Mouse (Mus musculus): ENCODE data around the gene Slco4a1. TPM values are rescaled to one million over a fixed set of nuclear protein-coding genes. Genes with fewer than 3 reads are reported as not detected.

Slco4a1 gene
- polyA plus RNA-seq, 1 experiment from 2014 or later, result 2.2 TPM

GRCm38 (mm10) chr2:180428331-180428730, 27.7 kb upstream of the Slco4a1 start:
- Histone ChIP-seq H3K27ac (ENCODE audit: low read length) (no peak overlapping the region), H3K4me2 (ENCODE audit: low read depth, low read length) (no peak overlapping the region), H3K4me3 (ENCODE audit: low read length) (no peak overlapping the region), H3K4me1 (ENCODE audit: control insufficient read depth, insufficient read depth, low read length) (no peaks in the 10 kb centered on the region), H3K36me3 (ENCODE audit: control insufficient read depth, insufficient read depth, low read length) (no peaks in the 10 kb centered on the region), H3K9me3 (ENCODE audit: control insufficient read depth, low read length) (no peaks in the 10 kb centered on the region), H3K9ac (ENCODE audit: low read depth, low read length) (no peak overlapping the region), H3K27me3 (replicated peaks; ENCODE audit: control insufficient read depth, insufficient read depth, low read length) (no peaks in the 10 kb centered on the region)
- 30% methylated on average over 2 of the region's 2 CpGs for WGBS
- no peak for ATAC-seq

DNA sequence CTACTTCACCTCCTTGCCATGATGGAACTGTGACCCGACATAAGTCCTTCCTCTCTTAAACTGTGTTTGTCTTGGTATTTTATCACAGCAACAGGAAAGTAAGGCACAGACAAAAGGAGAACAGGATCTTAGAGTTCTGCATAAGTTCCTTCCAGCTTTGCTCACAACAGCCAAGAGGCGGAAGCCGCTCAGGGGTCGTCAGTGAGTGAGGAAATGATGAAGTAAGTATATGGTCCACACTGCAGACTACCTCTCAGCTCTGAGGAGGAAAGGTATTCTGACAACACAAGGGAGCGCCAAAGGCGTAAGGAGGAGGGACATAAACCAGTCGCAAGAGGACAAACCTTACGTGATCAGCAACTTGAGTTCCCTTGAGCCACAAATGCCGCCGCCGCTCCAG, 25.4 kb upstream of the Slco4a1 start:
- ATAC-seq, result no peak
- Histone ChIP-seq H3K9ac (ENCODE audit: low read depth, low read length) (no peak overlapping the region), H3K27me3 (replicated peaks; ENCODE audit: control insufficient read depth, insufficient read depth, low read length) (no peaks in the 10 kb centered on the region), H3K4me2 (ENCODE audit: low read depth, low read length) (no peak overlapping the region), H3K9me3 (ENCODE audit: control insufficient read depth, low read length) (no peaks in the 10 kb centered on the region), H3K27ac (ENCODE audit: low read length) (no peak overlapping the region), H3K4me1 (ENCODE audit: control insufficient read depth, insufficient read depth, low read length) (no peaks in the 10 kb centered on the region), H3K36me3 (ENCODE audit: control insufficient read depth, insufficient read depth, low read length) (no peaks in the 10 kb centered on the region), H3K4me3 (ENCODE audit: low read length) (no peak overlapping the region)
- WGBS, result 77% methylated on average over 11 of the region's 11 CpGs

GRCm38 (mm10) chr2:180432042-180432668, 23.9 kb upstream of the Slco4a1 start:
- Histone ChIP-seq H3K27me3 (replicated peaks; ENCODE audit: control insufficient read depth, insufficient read depth, low read length) (no peaks in the 10 kb centered on the region), H3K9me3 (ENCODE audit: control insufficient read depth, low read length) (no peaks in the 10 kb centered on the region), H3K9ac (ENCODE audit: low read depth, low read length) (no peak overlapping the region), H3K4me1 (ENCODE audit: control insufficient read depth, insufficient read depth, low read length) (no peaks in the 10 kb centered on the region), H3K36me3 (ENCODE audit: control insufficient read depth, insufficient read depth, low read length) (no peaks in the 10 kb centered on the region), H3K4me3 (ENCODE audit: low read length) (no peak overlapping the region), H3K4me2 (ENCODE audit: low read depth, low read length) (no peak overlapping the region), H3K27ac (ENCODE audit: low read length) (no peak overlapping the region)
- ATAC-seq, result no peak
- whole genome bisulfite sequencing, result 23% methylated on average over 10 of the region's 10 CpGs

GRCm38 (mm10) chr2:180432751-180433150, 23.3 kb upstream of the Slco4a1 start:
- Histone ChIP-seq H3K27me3 (replicated peaks; ENCODE audit: control insufficient read depth, insufficient read depth, low read length) (no peaks in the 10 kb centered on the region), H3K36me3 (ENCODE audit: control insufficient read depth, insufficient read depth, low read length) (no peaks in the 10 kb centered on the region), H3K4me3 (ENCODE audit: low read length) (no peak overlapping the region), H3K4me1 (ENCODE audit: control insufficient read depth, insufficient read depth, low read length) (no peaks in the 10 kb centered on the region), H3K27ac (ENCODE audit: low read length) (no peak overlapping the region), H3K9ac (ENCODE audit: low read depth, low read length) (no peak overlapping the region), H3K9me3 (ENCODE audit: control insufficient read depth, low read length) (no peaks in the 10 kb centered on the region), H3K4me2 (ENCODE audit: low read depth, low read length) (no peak overlapping the region)
- 68% methylated on average over 10 of the region's 10 CpGs for WGBS
- ATAC-seq, result no peak

DNA sequence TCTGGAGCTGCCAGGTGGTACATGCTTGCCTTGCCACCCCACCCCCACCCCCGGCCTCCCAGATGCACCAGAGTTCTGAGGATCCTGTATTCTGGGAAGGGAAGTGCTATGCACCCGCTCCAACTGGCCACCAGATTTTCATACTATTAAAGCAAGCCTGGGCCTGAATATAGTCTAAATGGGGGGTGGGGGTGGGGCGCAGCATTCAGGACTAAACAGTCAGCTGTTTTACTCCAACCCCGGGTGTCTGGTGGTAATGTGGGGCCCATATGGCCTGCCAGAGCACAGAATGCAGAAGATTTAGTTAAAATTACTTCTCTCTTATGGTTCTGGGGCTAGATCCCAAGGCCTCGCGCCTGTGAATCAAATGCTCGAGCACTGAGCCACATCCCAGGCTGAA, 22.7 kb upstream of the Slco4a1 start:
- Histone ChIP-seq H3K9ac (ENCODE audit: low read depth, low read length) (no peak overlapping the region), H3K4me1 (ENCODE audit: control insufficient read depth, insufficient read depth, low read length) (no peaks in the 10 kb centered on the region), H3K4me2 (ENCODE audit: low read depth, low read length) (no peak overlapping the region), H3K9me3 (ENCODE audit: control insufficient read depth, low read length) (no peaks in the 10 kb centered on the region), H3K36me3 (ENCODE audit: control insufficient read depth, insufficient read depth, low read length) (no peaks in the 10 kb centered on the region), H3K27me3 (replicated peaks; ENCODE audit: control insufficient read depth, insufficient read depth, low read length) (no peaks in the 10 kb centered on the region), H3K4me3 (ENCODE audit: low read length) (no peak overlapping the region), H3K27ac (ENCODE audit: low read length) (no peak overlapping the region)
- WGBS, result 77% methylated on average over 7 of the region's 7 CpGs
- ATAC-seq, result no peak

DNA sequence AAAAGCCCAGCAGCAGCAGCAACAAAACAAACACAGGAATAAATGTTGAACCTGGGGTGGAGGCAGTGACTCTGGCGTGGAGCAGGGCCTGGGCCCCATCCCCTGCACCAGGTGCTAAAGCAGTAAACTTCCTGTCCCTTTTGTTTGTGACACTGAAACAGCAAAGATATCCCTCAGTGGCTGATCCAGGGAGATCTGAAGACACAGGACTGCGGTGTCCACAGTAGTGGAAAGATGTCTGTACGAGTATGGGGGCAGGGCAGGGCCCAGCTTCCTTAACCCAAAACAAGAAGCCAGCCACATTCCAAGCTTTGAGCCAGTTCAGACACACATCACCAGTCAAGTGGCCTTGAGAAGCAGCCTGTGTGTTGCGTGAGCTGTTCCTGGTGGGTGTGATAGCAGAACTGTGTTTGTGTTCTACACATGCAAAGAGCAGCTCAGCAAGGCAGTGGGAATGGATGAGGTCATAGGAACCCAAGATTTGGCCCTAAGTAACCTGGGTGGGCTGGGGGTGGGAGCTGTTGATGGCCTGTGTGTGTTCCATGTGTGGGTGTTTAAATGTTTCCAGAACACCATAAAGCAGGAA, 20.6 kb upstream of the Slco4a1 start:
- no peaks in the 10 kb centered on the region for H3K4me1 ChIP-seq (ENCODE audit: control insufficient read depth, insufficient read depth, low read length)
- no peak overlapping the region for H3K27ac ChIP-seq (ENCODE audit: low read length)
- no peak for ATAC-seq
- H3K9ac ChIP-seq (ENCODE audit: low read depth, low read length), result no peak overlapping the region
- no peaks in the 10 kb centered on the region for H3K36me3 ChIP-seq (ENCODE audit: control insufficient read depth, insufficient read depth, low read length)
- H3K27me3 ChIP-seq (replicated peaks; ENCODE audit: control insufficient read depth, insufficient read depth, low read length), result no peaks in the 10 kb centered on the region; the same call in 1 of the 2 replicates
- no peaks in the 10 kb centered on the region for H3K9me3 ChIP-seq (ENCODE audit: control insufficient read depth, low read length)
- 49% methylated on average over 4 of the region's 4 CpGs for WGBS
- H3K4me2 ChIP-seq (ENCODE audit: low read depth, low read length), result no peak overlapping the region
- H3K4me3 ChIP-seq (ENCODE audit: low read length), result no peak overlapping the region

DNA sequence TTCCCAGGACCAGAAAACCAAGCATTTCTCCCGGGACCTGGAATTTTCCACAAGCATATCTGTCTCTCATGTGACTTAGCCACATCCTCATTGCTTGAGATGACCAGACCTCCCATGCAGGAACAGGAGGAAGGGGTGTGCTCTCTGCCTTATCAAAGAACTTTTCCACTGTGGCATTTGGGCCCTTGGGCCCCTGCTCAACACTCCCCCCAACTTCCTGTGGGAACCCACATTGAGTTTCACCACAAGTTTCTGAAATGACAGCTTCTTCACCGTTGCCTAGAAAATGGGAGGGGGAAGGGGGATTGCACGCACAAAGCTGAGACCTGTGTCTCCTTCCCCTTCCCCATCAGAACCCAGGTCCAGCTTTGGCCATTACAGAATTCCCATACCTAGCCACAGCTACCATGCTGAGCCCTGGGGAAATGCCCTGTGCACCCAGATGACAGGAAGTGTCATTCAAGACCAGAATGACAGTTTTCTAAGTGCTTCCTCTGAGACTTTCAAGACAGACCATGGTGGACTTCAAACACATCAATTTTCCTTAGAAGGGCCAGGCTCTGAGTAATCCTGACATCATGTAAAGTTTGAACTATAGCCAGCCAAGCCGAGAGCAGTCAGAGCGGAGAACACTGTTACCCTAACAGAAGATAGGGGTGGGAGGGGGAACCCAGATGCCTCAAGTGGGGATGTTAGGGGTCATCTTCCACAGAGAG, 18.7 kb upstream of the Slco4a1 start:
- no peaks in the 10 kb centered on the region for H3K36me3 ChIP-seq (ENCODE audit: control insufficient read depth, insufficient read depth, low read length)
- H3K4me2 ChIP-seq (ENCODE audit: low read depth, low read length), result no peak overlapping the region
- no peaks in the 10 kb centered on the region; the same call in 1 of the 2 replicates for H3K27me3 ChIP-seq (replicated peaks; ENCODE audit: control insufficient read depth, insufficient read depth, low read length)
- 69% methylated on average over 5 of the region's 5 CpGs for WGBS
- H3K4me1 ChIP-seq (ENCODE audit: control insufficient read depth, insufficient read depth, low read length), result 0 out of 2 replicates have a peak, but pooled peaks cover 3% of the 10 kb centered on the region
- no peak overlapping the region for H3K27ac ChIP-seq (ENCODE audit: low read length)
- no peaks in the 10 kb centered on the region for H3K9me3 ChIP-seq (ENCODE audit: control insufficient read depth, low read length)
- H3K9ac ChIP-seq (ENCODE audit: low read depth, low read length), result no peak overlapping the region
- H3K4me3 ChIP-seq (ENCODE audit: low read length), result no peak overlapping the region
- no peak for ATAC-seq

- H3K4me2 ChIP-seq (ENCODE audit: low read depth, low read length), result no peak overlapping the region
- 63% methylated on average over 3 of the region's 3 CpGs for WGBS
Measured at GRCm38 (mm10) chr2:180439791-180440190, 16.3 kb upstream of the Slco4a1 start.

GRCm38 (mm10) chr2:180440596-180441332, 15.3 kb upstream of the Slco4a1 start:
- no peak overlapping the region for H3K4me3 ChIP-seq (ENCODE audit: low read length)
- WGBS, result 56% methylated on average over 9 of the region's 9 CpGs
- no peak for ATAC-seq

More at GRCm38 (mm10) chr2:180439791-180440190, 16.3 kb upstream of the Slco4a1 start:
- H3K27ac ChIP-seq (ENCODE audit: low read length), result no peak overlapping the region
- H3K9ac ChIP-seq (ENCODE audit: low read depth, low read length), result no peak overlapping the region
- no peak overlapping the region for H3K4me3 ChIP-seq (ENCODE audit: low read length)
- H3K4me1 ChIP-seq (ENCODE audit: control insufficient read depth, insufficient read depth, low read length), result 0 out of 2 replicates have a peak, but pooled peaks cover 8% of the 10 kb centered on the region
- no peaks in the 10 kb centered on the region; the same call in 1 of the 2 replicates for H3K27me3 ChIP-seq (replicated peaks; ENCODE audit: control insufficient read depth, insufficient read depth, low read length)
- no peaks in the 10 kb centered on the region for H3K9me3 ChIP-seq (ENCODE audit: control insufficient read depth, low read length)
- no peak for ATAC-seq
- H3K36me3 ChIP-seq (ENCODE audit: control insufficient read depth, insufficient read depth, low read length), result no peaks in the 10 kb centered on the region

More at GRCm38 (mm10) chr2:180440596-180441332, 15.3 kb upstream of the Slco4a1 start:
- H3K27ac ChIP-seq (ENCODE audit: low read length), result no peak overlapping the region
- no peaks in the 10 kb centered on the region for H3K36me3 ChIP-seq (ENCODE audit: control insufficient read depth, insufficient read depth, low read length)
- H3K27me3 ChIP-seq (replicated peaks; ENCODE audit: control insufficient read depth, insufficient read depth, low read length), result no peaks in the 10 kb centered on the region; the same call in 1 of the 2 replicates
- H3K4me2 ChIP-seq (ENCODE audit: low read depth, low read length), result no peak overlapping the region
- H3K9ac ChIP-seq (ENCODE audit: low read depth, low read length), result no peak overlapping the region
- H3K4me1 ChIP-seq (ENCODE audit: control insufficient read depth, insufficient read depth, low read length), result 0 out of 2 replicates have a peak, but pooled peaks cover 8% of the 10 kb centered on the region
- H3K9me3 ChIP-seq (ENCODE audit: control insufficient read depth, low read length), result no peaks in the 10 kb centered on the region
